Mouse (Mus musculus) right cerebral cortex, adult 2 months (tissue): ENCODE measurements around the gene Zbtb16.
A peak's percentile ranks its signal among the peaks of the same experiment; 100 is the strongest.

Experiments
- DNase-seq, 2 experiments: peaks; one replicate each; pipeline ENCODE4 v3.0.0; 2021 to 2022; ENCODE audit warnings: low spot score in 2 of 2

Zbtb16 gene

GRCm38 (mm10) chr9:48744916-48745315, 91.1 kb downstream of the Zbtb16 start:
- DNase-seq: no peak

DNA sequence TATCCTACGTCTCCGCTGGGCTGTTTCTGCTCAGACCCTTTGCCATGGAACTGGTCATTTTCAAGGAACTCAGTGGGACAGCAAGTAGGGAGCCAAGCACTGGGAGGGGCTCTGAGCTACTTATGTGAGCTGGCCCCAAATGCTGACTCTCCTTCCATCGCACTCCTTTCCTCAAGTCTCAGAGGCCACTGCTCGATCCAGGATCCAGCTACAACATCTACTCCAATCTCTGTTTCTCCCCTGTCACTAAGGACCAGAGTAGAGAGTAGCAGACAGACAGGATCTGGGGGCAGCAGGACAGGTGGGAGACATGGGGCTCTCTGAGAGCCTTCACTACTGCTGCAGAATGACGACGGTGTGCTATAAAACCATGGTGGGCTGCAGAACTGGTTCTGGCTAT, 91.6 kb downstream of the Zbtb16 start:
- DNase-seq: no peak

GRCm38 (mm10) chr9:48743338-48744285, 92.4 kb downstream of the Zbtb16 start:
- no peak for DNase-seq

DNA sequence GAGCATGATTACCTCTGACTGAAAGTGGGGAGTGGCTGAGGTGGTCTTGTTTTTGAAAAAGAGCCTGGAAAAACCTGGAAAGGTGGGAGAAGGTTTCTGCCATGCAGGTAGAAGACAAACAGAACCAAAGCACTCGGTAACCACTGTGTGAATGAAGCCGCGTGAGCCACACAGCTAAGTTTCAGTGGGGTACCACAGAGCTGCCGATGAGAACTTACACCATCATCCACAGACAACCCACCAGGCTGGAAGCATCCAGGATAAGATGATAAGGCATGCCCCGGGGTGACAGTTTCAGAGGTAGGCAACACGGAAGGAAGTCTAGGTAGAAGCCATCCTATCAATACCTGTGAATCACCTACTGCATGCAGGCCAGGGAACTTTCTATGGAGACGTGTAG, 93.9 kb downstream of the Zbtb16 start:
- no peak for DNase-seq

GRCm38 (mm10) chr9:48741433-48742077, 94.5 kb downstream of the Zbtb16 start:
- DNase-seq: no peak

DNA sequence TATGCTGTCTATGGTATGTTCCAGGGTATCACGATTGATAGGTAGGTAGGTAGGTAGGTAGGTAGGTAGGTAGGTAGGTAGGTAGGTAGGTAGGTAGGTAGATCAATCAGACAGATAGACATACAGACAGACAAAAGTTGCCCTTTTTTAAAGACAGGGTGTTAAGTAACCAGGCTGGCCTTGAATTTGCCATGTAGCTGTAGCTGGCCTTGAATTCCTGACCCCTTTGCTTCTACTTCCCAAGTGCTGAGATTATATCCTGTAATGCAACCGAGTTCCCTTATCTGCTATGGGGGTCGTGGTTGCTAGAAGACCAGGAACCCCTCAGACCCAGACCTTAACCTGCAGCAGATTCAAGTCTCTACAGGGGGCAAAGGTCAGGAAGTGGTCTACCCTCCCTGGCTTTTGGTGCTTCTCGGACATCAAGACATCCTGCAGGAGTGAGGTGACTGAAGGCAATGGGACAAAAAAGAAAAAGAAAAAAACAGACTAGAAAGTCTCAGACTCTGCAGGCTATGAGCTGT, 95.2 kb downstream of the Zbtb16 start:
- no peak for DNase-seq

- peak; percentile 81 to 86 for DNase-seq
These were observed 95.9 kb downstream of the Zbtb16 start for GRCm38 (mm10) chr9:48740098-48740505.

- DNase-seq: no peak
These were observed 97.1 kb downstream of the Zbtb16 start for GRCm38 (mm10) chr9:48738795-48739476.

- DNase-seq: no peak
These were observed 98.1 kb downstream of the Zbtb16 start for GRCm38 (mm10) chr9:48737911-48738310.

GRCm38 (mm10) chr9:48737210-48737850, 98.7 kb downstream of the Zbtb16 start:
- DNase-seq: peak; percentile 88 to 92

DNA sequence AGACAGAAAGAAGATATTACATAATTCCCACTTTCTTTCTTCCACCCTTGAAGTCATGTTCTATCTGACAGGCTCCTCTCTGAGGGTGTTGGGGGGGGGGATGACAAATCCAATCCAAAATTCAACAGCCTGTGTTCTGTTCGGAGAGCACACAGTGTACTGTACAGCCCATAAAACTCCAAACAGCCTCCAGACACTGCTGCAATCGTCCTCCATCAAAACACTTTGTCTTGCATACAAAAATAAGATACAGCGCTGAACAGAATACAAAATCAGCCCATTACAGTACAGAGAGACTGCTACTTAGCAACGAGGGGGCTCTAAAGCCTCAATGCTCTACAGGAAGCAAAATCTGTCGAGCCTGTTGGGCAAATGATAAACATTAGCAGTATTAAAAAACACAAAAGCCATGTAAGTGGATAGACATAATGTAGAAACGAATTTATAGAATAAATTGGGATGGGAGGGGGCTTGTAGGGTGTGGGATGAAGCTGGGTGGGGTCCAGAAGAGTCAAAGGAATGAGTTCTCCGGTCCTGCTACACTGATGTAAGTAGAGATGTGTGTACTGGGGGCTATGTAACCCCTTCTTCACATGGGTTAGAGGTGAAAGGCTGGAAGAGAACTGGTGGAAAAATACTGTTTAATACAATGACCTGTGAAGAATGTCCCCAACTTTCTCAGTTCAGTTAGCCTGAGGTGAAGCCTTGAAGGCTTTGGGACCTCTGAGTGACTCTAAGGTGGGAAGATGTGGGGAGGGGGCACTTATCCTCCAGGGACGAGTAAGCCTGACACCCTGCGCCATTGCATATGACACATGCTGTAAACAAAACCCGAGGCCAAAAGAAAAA, 99.4 kb downstream of the Zbtb16 start:
- peak; percentile 42 to 73 for DNase-seq

DNA sequence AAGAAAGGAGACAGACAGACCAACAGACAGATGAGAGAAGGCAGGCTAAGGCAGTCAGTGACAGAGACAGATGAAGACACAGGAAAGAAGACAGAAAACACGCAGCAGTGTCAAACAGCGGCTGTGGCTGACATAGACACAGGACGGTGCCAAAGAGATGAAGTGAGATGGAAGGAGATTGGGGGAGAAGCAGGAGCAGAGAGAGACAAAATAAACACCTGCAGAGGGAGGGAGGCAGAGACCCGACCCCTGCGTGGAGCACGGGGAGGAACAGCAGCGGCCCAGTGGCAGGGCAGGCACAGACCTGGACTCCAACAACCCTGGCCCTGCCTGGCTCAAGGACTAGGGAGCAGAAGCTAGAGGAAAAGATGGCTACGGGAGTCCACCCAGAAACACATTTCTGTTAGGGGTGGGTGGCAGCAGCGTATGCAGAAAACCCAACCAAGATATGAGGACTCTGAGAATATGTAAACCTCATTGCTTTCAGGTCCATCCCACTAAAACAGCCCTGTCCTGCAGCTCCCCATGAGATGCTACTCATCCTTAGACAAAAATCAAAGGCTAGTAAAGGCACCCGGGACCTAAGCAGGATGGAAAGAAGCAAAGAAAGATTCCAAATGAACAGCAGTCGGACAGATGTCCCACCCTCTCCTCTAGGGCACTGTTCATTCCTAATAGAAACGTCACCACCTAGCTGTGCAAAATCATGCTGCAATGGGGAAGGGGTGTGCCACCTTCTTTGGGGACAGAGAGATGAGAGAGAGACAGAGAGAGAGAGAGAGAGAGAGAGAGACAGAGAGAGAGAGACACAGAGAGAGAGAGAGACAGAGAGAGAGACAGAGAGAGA, 100.3 kb downstream of the Zbtb16 start:
- peak in 1 of 2 experiments; percentile 47 for DNase-seq

DNA sequence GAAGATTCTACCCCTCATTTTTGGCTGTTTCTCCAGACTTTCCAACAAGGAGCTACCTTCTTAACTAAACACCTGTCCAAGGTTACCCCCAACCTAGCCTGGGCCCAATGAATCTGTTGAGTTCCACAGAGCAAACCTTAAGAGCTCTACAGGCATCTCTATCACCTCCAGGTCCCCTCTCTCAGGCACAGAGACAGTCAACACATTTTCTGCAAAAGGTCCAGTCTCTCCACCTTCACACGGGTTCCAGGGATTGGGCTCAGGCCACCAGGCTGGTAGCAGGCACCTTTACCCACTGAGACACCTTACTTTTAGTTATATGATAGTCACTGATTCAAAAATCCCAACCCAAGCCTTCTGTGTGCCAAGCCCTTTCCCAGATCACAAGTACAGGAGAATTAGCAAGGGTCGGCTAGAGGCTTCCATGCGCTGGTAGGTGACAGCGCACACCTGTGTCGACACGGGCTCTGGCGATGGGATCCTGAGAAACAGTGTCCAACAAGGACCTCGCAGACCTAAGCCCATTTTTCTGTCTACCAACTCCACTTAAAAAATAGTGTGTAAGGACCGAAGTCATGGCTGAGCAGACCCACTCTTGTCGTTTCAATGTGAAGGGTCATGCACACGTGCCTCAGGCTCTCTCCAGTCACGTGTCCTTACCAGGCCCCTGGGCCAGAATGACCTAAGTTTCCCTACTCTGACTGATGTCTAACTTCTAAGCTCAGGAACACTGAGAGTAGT, 101.1 kb downstream of the Zbtb16 start:
- no peak for DNase-seq

DNA sequence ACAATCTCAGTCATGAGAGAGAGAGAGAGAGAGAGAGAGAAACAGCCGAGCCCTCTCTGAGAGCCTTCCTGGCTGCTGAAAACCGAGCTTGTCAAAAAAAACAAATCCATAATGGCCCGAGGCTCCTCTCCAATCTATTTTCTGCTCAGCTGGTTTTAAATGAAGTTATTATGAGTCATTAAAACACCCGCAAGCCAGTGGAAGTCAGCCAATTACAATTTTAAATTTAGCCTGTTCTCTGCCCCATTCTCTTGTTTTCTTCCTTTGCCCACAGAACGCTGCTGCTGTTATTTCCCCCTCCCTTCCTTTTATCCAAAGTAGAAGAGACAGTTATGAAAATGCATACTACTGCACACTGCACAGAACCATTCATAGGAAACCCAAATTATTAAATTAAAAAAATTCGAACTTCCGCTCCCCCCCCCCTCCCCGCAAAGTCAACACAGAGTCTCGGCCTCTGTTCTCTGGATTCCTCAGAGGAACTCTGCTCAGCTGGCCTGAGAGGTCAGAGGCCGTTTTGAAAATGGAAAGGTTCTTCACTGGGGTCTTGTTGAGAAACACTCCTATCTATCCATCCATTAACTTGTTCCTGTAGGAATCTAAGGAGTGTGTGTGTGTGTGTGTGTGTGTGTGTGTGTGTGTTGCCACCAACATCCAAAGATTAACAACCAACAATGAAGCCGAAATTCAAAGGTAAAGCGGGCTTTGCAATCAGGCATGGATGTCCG, 102.0 kb downstream of the Zbtb16 start:
- DNase-seq: peak; percentile 72 to 78

GRCm38 (mm10) chr9:48733083-48733482, 102.9 kb downstream of the Zbtb16 start:
- DNase-seq: no peak

DNA sequence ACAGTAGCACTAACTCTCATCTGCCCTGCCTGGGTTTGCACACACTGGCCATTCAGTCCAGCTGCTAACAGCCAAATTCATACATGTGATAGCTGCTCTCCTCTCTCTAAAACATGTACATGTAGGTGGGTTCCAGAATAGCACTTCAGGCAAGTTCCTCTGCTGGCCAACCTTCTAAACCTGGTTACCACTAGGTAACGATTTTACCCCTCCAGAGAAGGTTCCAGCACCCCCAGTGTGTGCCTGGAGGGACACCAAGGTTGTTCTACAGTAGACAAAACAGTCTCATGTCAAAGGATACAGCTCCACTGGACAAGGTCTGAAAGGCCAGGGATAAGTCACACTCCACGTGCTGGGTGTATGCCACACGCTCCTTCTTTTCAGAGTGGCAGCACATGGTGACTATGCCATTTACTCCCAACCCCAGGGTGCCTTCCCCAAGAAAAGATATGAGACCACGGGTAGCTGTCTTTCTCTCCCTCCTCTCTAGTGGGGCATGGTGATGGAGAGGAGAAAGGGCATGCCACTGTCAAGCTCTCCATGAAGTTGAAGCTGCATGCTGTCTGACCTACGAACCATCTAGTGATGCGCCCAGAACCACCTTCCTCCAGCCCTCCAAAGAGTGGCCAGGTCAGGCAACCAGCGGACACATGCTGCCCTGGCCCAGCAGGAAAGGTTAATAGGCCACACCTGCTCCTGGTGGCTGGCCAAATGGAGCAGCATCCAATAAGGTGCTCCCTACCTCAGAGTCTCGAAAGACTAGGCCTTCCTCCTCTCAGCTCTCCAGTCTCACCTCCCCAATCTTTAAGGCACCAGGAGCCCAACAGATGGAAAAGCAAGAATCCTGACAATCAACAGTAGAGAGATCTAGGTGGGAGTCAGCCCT, 104.1 kb downstream of the Zbtb16 start:
- DNase-seq: no peak

DNA sequence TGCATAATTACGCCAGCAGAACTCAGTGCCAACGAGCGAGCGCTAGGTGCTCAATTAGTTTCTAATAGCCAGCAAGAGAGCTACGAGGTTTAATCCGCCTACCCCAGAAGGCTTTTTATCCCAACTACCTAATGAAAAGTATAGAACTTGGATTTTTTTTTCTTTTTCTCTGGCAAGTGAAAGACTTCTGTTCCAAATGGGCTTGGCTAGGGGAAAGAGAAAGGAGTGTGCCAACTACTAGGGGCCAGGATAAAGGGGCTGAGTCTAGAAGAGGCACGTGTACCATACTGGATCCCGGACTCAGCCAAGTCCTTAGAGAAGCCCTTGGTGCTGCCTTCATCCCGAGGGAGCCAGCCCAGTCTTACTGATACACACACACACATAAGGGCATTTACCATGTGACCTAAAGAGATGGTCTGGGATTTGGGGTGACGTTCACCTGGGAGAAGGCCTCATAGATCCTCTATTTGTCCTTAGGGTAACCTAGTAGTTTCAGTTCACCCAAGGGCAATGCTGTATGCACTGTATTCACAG, 105.5 kb downstream of the Zbtb16 start:
- no peak for DNase-seq
